Mouse (Mus musculus) forebrain, embryonic 15.5 days (tissue): ENCODE measurements around the gene Dera. TPM values are rescaled to one million over a fixed set of nuclear protein-coding genes. Genes with fewer than 3 reads are reported as not detected.
"Not testable (repeated sequence)": the region's sequence is repeated elsewhere in the genome, so short reads cannot be mapped to it uniquely, and the experiment has no call there.

Source experiments
- ATAC-seq: fragments of 200-750 bp; cut with Nextera tagmentation; replicated peaks from 2 replicates; pipeline ENCODE4 v1.8.0; 2017; ENCODE audit warnings: mild to moderate bottlenecking, moderate TSS enrichment, moderate library complexity
- H3K27ac ChIP-seq: fragments of 300-500 bp; sonication (generic); replicated peaks from 2 replicates; pipeline ENCODE4 v1.5.1; 2015; ENCODE audit warnings: mild to moderate bottlenecking, inconsistent platforms
- H3K27me3 ChIP-seq: fragments of 300-500 bp; sonication (generic); 2 replicates; pipeline ENCODE4 v1.6.1; 2015; ENCODE audit warnings: inconsistent platforms
- H3K36me3 ChIP-seq: fragments of 300-500 bp; sonication (generic); 2 replicates; pipeline ENCODE4 v1.6.1; 2015; ENCODE audit warnings: mild to moderate bottlenecking, inconsistent platforms
- H3K4me1 ChIP-seq: fragments of 300-500 bp; sonication (generic); 2 replicates; pipeline ENCODE4 v1.6.1; 2015; ENCODE audit warnings: inconsistent platforms
- H3K4me2 ChIP-seq: fragments of 300-500 bp; sonication (generic); replicated peaks from 2 replicates; pipeline ENCODE4 v1.6.1; 2015; ENCODE audit warnings: mild to moderate bottlenecking, inconsistent platforms
- H3K4me3 ChIP-seq: fragments of 300-500 bp; sonication (generic); 2 replicates; pipeline ENCODE4 v1.5.1; 2015; ENCODE audit warnings: mild to moderate bottlenecking, inconsistent platforms
- H3K9ac ChIP-seq: fragments of 300-500 bp; sonication (generic); replicated peaks from 2 replicates; pipeline ENCODE4 v1.6.1; 2015; ENCODE audit warnings: mild to moderate bottlenecking, inconsistent platforms
- H3K9me3 ChIP-seq: fragments of 300-500 bp; sonication (generic); 2 replicates; pipeline ENCODE4 v1.6.1; 2016; ENCODE audit warnings: inconsistent platforms
- WGBS: fragments of 180-500 bp; shearing (Covaris S2); methylation state at CpG from one replicate; pipeline ENCODE4 v1.1.7; 2015; ENCODE audit warnings: mixed read lengths; 5-methylcytosine and 5-hydroxymethylcytosine counted together
- polyA plus RNA-seq: library from polyadenylated mRNA; unstranded; fragments of >200 nt; fragmentation: Nextera tagmentation; extraction: Ambion mirVana; gene quantifications from 2 replicates; pipeline ENCODE4 v1.2.1, GENCODE M21; 2015

Gene Dera
- 10.0 and 11.1 TPM in 2 replicates for polyA plus RNA-seq

DNA sequence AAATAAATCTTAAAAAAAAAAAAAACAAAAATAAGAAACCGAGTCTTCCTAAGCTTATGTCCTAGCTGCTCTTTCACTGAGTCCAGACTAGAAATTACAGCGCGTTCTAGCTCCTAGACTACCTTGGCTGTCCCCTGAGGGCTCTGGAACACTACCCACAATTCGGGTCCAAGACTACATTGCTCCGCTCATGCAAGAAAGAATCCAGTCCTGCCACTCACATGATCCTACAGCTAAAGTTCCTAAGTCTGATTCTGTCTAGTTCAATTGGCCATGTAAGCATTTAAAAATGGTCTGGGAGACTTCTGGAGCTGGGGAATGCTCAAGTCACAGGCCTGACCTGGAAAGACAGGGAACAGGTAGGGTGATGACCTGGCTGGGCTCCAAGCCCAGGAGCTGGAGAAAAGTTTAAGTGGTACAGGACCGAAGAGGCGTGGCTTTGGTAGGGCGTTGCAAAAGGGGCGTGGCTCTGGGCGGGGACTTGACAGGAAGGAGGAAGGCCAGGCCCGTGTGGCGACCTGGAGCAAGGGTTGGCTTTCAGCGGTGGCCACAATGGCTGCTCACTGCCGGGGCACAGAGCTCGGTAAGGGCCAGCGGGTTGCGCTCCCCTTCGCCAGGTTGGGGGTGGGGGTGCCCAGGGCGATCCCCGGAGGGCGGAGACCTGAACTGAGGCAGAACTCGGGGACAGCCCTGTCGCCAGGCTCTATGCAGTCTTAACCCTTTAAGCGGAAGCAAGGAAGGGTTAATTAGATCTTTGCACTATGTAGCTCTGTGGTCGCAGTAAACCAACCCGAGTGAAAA is at the start of gene Dera:
Dera (plus strand) TSS at position 491 of the 801 bp plus-strand sequence.
- ATAC-seq, result peak; percentile 79
- Histone ChIP-seq H3K9ac (peak within 1 kb of the TSS; percentile 53), H3K4me2 (peak within 1 kb of the TSS; percentile 74), H3K27me3 (no peaks in the 10 kb centered on the region), H3K4me1 (peaks cover 11% of the 10 kb centered on the region), H3K9me3 (no peaks in the 10 kb centered on the region), H3K36me3 (peaks cover 31% of the 10 kb centered on the region), H3K4me3 (peak within 1 kb of the TSS; percentile 50), H3K27ac (no peak within 1 kb of the TSS)
- 11% methylated on average over 26 of the region's 26 CpGs for WGBS

DNA sequence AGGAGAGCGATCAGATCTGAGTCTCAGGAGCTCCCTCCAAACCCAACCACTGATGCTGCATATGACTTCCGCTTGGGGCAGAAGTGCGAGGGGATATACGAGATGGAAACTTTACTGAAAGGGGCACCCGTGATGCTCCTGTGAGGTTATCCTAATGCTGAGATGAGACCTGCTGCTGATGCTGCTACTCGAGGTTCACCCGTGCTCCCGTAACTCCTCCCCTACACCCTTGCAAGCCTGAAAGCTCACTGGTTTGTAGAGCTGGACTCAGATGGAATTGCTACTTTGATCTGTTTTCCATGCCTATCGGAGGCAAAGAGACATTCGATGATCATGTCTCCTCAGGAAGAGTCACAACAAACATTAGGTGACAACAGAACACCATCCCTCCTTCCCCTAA is 48.1 kb upstream of the Dera start:
- Histone ChIP-seq H3K27ac (no peak overlapping the region), H3K4me1 (no peaks in the 10 kb centered on the region), H3K9ac (no peak overlapping the region), H3K9me3 (no peaks in the 10 kb centered on the region), H3K27me3 (no peaks in the 10 kb centered on the region), H3K36me3 (no peaks in the 10 kb centered on the region), H3K4me3 (no peak overlapping the region), H3K4me2 (no peak overlapping the region)
- no peak for ATAC-seq
- WGBS, result 92% methylated on average over 10 of the region's 10 CpGs

DNA sequence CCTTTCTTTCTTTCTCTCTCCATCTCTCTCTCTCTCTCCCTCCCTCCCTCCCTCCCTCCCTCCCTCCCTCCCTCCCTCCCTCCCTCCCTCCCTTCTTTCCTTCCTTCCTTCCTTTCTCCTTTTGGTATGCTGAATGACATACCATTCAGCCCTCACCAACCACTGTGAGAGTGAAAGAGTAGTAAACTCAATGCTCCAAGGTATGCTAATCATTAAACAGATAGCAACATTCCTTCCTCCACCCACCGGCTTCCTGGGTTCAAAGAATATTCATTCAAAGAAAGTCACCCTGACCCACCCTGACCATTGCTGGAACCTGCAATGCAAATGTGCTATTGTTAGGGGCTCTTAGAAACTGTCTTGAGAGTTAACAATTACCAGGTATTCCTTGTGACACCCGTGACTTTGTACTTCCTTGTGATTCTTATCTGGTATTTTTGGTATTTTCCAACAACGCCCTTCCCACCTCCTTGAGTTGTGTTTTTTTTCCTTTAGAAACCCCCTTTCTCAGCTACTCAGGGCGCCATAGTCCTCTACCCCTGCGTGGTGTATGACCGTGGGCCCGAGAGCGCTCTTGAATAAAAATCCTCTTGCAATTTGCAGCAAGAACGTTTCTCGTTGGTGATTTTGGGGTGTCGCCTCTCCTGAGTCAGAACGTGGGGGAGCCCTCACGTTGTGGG is 45.5 kb upstream of the Dera start:
- H3K27ac ChIP-seq, ATAC-seq: not testable (repeated sequence)
- WGBS, result 93% methylated on average over 13 of the region's 13 CpGs

DNA sequence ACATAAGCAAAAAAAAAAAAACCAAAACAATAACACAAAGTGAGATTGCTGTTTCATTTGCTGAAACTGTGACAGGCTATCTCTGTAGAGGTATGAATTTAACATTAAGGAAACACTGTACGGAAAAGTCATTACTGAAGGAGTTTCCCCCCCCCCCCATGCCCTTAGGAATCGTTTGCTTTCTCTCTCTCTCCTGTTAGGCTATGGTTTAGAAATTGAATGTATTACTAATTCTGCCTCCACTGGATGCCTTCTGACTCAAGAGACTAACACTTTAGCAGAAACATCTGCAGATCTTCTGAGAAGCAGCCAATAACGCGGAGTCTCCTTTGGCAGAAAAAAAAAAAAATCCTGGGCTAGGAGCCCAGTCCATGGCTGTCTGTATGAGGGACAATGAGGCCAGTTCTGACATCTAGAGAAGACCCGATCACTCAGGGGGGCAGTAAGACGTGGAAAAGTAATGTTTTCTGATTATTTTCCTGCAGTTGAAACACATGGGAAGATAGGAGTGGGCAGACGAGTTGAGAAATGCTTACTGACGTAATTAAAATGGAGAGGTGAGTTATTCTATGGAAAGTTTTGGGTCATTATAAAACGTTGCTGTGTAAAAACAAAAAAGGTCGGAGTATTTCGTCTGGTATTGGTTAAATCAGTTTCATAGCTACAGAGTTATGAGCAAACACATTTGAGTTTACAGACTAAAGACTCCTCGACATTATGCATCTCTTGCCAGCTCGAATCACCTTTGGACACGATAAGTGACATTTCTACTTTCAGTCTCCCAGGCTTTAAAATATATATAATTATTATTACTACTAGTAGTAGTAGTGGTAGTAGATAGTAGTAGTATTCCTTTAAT is 43.9 kb upstream of the Dera start:
- no peak for ATAC-seq
- Histone ChIP-seq H3K4me1 (peaks cover 10% of the 10 kb centered on the region), H3K4me3 (no peak overlapping the region), H3K36me3 (no peaks in the 10 kb centered on the region), H3K9me3 (no peaks in the 10 kb centered on the region), H3K4me2 (no peak overlapping the region), H3K9ac (no peak overlapping the region), H3K27me3 (no peaks in the 10 kb centered on the region), H3K27ac (no peak overlapping the region)
- WGBS, result 78% methylated on average over 14 of the region's 14 CpGs

More for the DNA sequence above, 45.5 kb upstream of the Dera start:
- not testable (repeated sequence) for H3K4me1 ChIP-seq, H3K36me3 ChIP-seq, H3K9me3 ChIP-seq, H3K4me3 ChIP-seq, H3K9ac ChIP-seq, H3K4me2 ChIP-seq, H3K27me3 ChIP-seq

DNA sequence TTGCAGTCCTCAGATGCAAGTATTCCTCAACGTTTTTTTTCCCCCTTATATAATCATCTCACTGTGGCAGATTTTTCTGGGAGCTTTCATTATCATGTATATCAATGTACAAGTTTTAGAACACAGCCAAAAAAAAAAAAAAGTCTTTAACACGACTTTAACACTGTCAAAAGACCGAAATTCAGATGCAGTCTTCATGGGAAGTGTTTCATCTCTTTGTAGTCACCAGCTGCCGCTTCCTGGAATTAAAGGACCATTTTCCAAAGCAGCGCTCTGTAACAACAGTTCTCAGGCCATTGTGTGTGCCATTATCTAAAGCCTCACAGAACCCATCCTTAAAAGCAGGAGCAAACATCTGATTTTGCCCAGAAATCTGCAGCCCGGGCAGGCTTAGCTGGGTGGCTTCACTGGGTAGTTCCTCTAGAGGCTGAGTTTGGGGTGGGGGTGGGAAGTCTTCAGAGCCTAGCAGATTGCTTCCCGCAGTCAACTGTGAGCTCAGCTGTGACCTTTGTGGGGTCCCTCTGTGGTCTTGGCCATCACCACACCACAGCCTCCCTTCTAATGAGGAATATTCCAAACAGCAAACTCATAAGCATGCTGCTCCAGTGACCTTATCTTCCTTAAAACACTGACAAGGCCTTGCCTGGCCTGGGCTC is 41.6 kb upstream of the Dera start:
- 24% methylated on average over 7 of the region's 7 CpGs for WGBS
- Histone ChIP-seq H3K4me1 (peaks cover 10% of the 10 kb centered on the region), H3K27ac (peak overlapping the region; percentile 43; the same call in 1 of the 2 replicates), H3K36me3 (no peaks in the 10 kb centered on the region), H3K27me3 (no peaks in the 10 kb centered on the region), H3K9ac (no peak overlapping the region), H3K9me3 (no peaks in the 10 kb centered on the region), H3K4me3 (no peak overlapping the region), H3K4me2 (no peak overlapping the region)
- 0 out of 2 replicates have a peak, but pooled peaks have one; percentile 26 for ATAC-seq

DNA sequence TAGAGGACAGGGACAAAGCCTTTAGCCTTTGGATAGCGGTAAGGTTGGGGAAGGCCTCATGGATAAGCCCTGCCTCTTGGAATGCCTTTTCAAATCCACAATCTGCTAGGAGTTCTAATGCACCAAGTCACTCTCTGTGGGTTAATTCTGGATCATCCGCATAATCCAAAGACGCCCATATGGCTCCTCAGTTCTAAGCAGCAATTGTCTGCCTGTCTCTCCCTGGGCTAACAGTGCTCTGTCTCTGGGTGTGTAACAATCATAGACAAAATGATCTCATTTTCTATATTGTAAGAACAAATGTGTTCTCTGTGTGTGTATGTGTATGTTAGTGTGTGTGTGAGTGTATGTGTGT is 41.1 kb upstream of the Dera start:
- no peak overlapping the region for H3K4me3 ChIP-seq
- H3K9ac ChIP-seq, result no peak overlapping the region
- H3K9me3 ChIP-seq, result no peaks in the 10 kb centered on the region
- no peaks in the 10 kb centered on the region for H3K36me3 ChIP-seq
- no peak overlapping the region for H3K4me2 ChIP-seq
- no peaks in the 10 kb centered on the region for H3K27me3 ChIP-seq
- 63% methylated on average over 3 of the region's 3 CpGs for WGBS
- H3K4me1 ChIP-seq, result peaks cover 10% of the 10 kb centered on the region
- 0 out of 2 replicates have a peak, but pooled peaks have one; percentile 51 for ATAC-seq
- H3K27ac ChIP-seq, result peak overlapping the region; percentile 43; the same call in 1 of the 2 replicates

DNA sequence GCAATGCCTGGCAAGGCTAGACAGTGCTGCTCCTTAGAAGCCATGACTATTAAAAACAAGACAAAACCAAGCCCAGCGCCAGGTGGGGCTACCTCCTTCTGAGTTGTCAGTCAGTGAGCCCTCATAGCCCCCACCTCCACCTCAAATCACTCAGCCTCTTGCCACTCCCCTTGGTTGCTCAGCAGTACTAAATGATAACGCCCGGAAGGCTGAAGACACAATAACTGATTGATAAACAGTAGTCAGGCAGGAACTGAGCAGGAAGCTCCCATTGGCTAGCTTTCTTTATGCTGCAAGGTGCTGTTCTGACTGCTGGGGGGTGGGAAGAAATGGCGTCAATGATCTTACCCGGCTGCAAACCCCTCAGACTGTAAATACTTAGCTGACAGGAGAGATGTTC is 37.5 kb upstream of the Dera start:
- 54% methylated on average over 5 of the region's 5 CpGs for WGBS
- Histone ChIP-seq H3K4me1 (peaks cover 10% of the 10 kb centered on the region), H3K27ac (no peak overlapping the region), H3K9ac (no peak overlapping the region), H3K4me3 (no peak overlapping the region), H3K4me2 (no peak overlapping the region), H3K9me3 (no peaks in the 10 kb centered on the region), H3K27me3 (no peaks in the 10 kb centered on the region), H3K36me3 (no peaks in the 10 kb centered on the region)
- ATAC-seq, result no peak

DNA sequence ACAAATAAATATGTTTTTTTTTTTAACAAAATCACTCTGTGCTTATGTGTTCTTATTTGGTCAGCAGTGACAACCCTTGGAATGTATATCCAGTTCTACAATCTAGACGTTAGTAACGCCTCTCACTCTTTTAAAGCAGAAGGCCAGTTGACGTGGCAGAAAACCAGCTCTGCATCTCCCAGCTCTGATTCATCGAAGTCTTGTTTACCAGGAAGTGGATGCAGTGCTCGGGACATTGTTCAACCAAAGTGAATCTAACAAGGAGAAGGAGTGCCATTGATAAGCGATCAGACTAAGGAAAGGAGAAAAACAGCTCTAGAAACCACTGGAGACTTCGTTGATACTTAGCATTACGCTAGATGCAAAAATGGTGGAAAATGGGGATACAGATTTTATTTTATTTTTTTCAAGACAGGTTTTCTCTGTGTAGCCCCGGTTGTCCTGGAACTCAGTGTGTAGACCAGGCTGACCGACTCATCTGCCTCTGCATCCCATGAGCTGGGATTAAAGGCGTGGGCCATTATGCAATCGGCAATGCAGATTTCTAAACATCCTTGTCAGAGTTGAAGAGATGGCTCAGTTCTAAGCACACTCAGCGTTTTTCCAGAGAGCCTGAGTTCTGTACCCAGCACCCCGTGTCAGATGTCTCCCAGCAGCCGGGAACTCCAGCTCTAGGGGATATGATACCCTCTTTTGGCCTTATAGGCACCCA is 32.0 kb upstream of the Dera start:
- Histone ChIP-seq H3K9me3 (no peaks in the 10 kb centered on the region), H3K4me3 (no peak overlapping the region), H3K4me1 (no peaks in the 10 kb centered on the region), H3K4me2 (no peak overlapping the region), H3K27me3 (0 out of 2 replicates have a peak, but pooled peaks cover 2% of the 10 kb centered on the region), H3K27ac (no peak overlapping the region), H3K9ac (no peak overlapping the region), H3K36me3 (no peaks in the 10 kb centered on the region)
- no peak for ATAC-seq
- 92% methylated on average over 15 of the region's 15 CpGs for WGBS

DNA sequence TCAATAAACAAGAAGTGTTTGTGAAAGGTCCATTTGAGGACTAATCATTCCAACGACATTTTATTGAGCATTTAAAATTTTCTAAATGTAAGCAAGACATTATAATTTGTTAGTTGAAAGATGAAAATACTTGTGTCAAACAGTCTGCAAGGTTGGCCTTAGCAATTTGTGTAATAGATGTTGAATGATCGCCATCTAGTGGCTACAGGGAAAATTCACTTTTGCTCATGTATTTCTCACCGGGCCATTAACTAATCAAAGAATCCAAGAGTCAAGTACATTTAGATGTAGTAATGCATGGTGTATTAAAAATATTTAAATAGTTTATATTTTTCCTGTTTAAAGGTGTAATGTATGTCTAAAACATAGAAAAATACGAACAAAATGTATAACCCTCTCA is 30.4 kb upstream of the Dera start:
- Histone ChIP-seq H3K27ac (no peak overlapping the region), H3K4me2 (no peak overlapping the region), H3K4me3 (no peak overlapping the region), H3K9me3 (no peaks in the 10 kb centered on the region), H3K9ac (no peak overlapping the region), H3K36me3 (no peaks in the 10 kb centered on the region), H3K27me3 (0 out of 2 replicates have a peak, but pooled peaks cover 2% of the 10 kb centered on the region), H3K4me1 (no peaks in the 10 kb centered on the region)
- WGBS, result 4% methylated on average over 4 of the region's 4 CpGs
- 0 out of 2 replicates have a peak, but pooled peaks have one; percentile 29 for ATAC-seq

DNA sequence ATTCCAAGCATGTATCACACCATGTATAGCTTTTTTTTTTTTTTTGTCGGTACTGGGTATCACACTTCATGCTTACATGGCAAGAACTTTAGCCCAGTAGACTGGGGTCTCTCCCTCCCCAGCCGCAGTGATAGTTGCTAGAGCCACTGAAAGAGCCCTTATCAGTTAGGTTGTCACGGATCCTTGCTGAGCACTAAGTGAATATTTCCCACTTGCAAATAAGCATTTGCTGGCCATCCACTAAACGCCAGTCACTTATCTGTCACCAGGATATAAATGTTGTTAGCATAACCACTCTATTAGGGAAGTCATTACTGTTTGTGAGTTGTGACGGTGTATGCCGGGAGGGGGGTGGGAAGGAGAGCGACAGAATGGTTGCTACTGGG is 19.9 kb upstream of the Dera start:
- Histone ChIP-seq H3K9me3 (no peaks in the 10 kb centered on the region), H3K9ac (peak overlapping the region; percentile 90), H3K27me3 (0 out of 2 replicates have a peak, but pooled peaks cover 2% of the 10 kb centered on the region), H3K4me1 (peaks cover 21% of the 10 kb centered on the region), H3K4me3 (peak overlapping the region; percentile 81), H3K4me2 (peak overlapping the region; percentile 67), H3K36me3 (peaks cover 5% of the 10 kb centered on the region), H3K27ac (peak overlapping the region; percentile 82)
- WGBS, result 5% methylated on average over 7 of the region's 7 CpGs
- peak; percentile 41 for ATAC-seq
